Mouse (Mus musculus): ENCODE measurements around the gene Scml4. TPM values are rescaled to one million over a fixed set of nuclear protein-coding genes. Genes with fewer than 3 reads are reported as not detected.

Gene Scml4
- polyA plus RNA-seq, 1 experiment from 2014 or later: 1.7 TPM

- Histone ChIP-seq H3K4me1 (ENCODE audit: insufficient read depth, low read length) (peaks cover 30% of the 10 kb centered on the region), H3K9ac (replicated peaks; ENCODE audit: low read length) (no peak overlapping the region), H3K36me3 (ENCODE audit: insufficient read depth, low read length) (no peaks in the 10 kb centered on the region), H3K27me3 (ENCODE audit: insufficient read depth, low read length) (no peaks in the 10 kb centered on the region), H3K4me3 (ENCODE audit: low read length) (no peak overlapping the region), H3K27ac (ENCODE audit: low read length) (peak overlapping the region; percentile 19; the same call in 1 of the 2 replicates), H3K9me3 (ENCODE audit: low read length) (no peaks in the 10 kb centered on the region), H3K4me2 (replicated peaks; ENCODE audit: low read depth, low read length) (peak overlapping the region; percentile 19)
- WGBS: 25% methylated on average over 18 of the region's 18 CpGs
- peak; percentile 86; the same call in 1 of the 2 replicates for ATAC-seq (ENCODE audit: low FRiP score, low TSS enrichment)
These were observed 112.5 kb downstream of the Scml4 start for GRCm38 (mm10) chr10:42972504-42973172.

GRCm38 (mm10) chr10:42973537-42973936 is 113.4 kb downstream of the Scml4 start:
- no peak overlapping the region for H3K4me3 ChIP-seq (ENCODE audit: low read length)
- peaks cover 30% of the 10 kb centered on the region for H3K4me1 ChIP-seq (ENCODE audit: insufficient read depth, low read length)
- H3K27ac ChIP-seq (ENCODE audit: low read length): no peak overlapping the region
- ATAC-seq (ENCODE audit: low FRiP score, low TSS enrichment): peak; percentile 49; the same call in 1 of the 2 replicates
- 31% methylated on average over 4 of the region's 4 CpGs for WGBS
- no peaks in the 10 kb centered on the region for H3K36me3 ChIP-seq (ENCODE audit: insufficient read depth, low read length)
- H3K4me2 ChIP-seq (replicated peaks; ENCODE audit: low read depth, low read length): no peak overlapping the region
- H3K27me3 ChIP-seq (ENCODE audit: insufficient read depth, low read length): no peaks in the 10 kb centered on the region
- no peaks in the 10 kb centered on the region for H3K9me3 ChIP-seq (ENCODE audit: low read length)
- no peak overlapping the region for H3K9ac ChIP-seq (replicated peaks; ENCODE audit: low read length)

GRCm38 (mm10) chr10:42976577-42976976 is 116.4 kb downstream of the Scml4 start:
- H3K9me3 ChIP-seq (ENCODE audit: low read length): no peaks in the 10 kb centered on the region
- H3K4me3 ChIP-seq (ENCODE audit: low read length): no peak overlapping the region
- H3K9ac ChIP-seq (replicated peaks; ENCODE audit: low read length): no peak overlapping the region
- WGBS: 80% methylated on average over 6 of the region's 6 CpGs
- no peak overlapping the region for H3K4me2 ChIP-seq (replicated peaks; ENCODE audit: low read depth, low read length)
- no peak for ATAC-seq (ENCODE audit: low FRiP score, low TSS enrichment)
- H3K27ac ChIP-seq (ENCODE audit: low read length): no peak overlapping the region
- H3K36me3 ChIP-seq (ENCODE audit: insufficient read depth, low read length): no peaks in the 10 kb centered on the region
- 0 out of 2 replicates have a peak, but pooled peaks cover 6% of the 10 kb centered on the region for H3K27me3 ChIP-seq (ENCODE audit: insufficient read depth, low read length)
- H3K4me1 ChIP-seq (ENCODE audit: insufficient read depth, low read length): peaks cover 30% of the 10 kb centered on the region

- ATAC-seq (ENCODE audit: low FRiP score, low TSS enrichment): no peak
- no peaks in the 10 kb centered on the region for H3K9me3 ChIP-seq (ENCODE audit: low read length)
- H3K4me2 ChIP-seq (replicated peaks; ENCODE audit: low read depth, low read length): no peak overlapping the region
- peaks cover 13% of the 10 kb centered on the region for H3K4me1 ChIP-seq (ENCODE audit: insufficient read depth, low read length)
- no peak overlapping the region for H3K9ac ChIP-seq (replicated peaks; ENCODE audit: low read length)
- WGBS: 60% methylated on average over 3 of the region's 3 CpGs
- 0 out of 2 replicates have a peak, but pooled peaks cover 6% of the 10 kb centered on the region for H3K27me3 ChIP-seq (ENCODE audit: insufficient read depth, low read length)
- H3K36me3 ChIP-seq (ENCODE audit: insufficient read depth, low read length): no peaks in the 10 kb centered on the region
- H3K27ac ChIP-seq (ENCODE audit: low read length): no peak overlapping the region
- H3K4me3 ChIP-seq (ENCODE audit: low read length): no peak overlapping the region
These were observed 118.2 kb downstream of the Scml4 start for GRCm38 (mm10) chr10:42978346-42978745.

- WGBS: 66% methylated on average over 7 of the region's 7 CpGs
- no peak overlapping the region for H3K4me3 ChIP-seq (ENCODE audit: low read length)
- ATAC-seq (ENCODE audit: low FRiP score, low TSS enrichment): peak; percentile 59; the same call in 1 of the 2 replicates
- H3K36me3 ChIP-seq (ENCODE audit: insufficient read depth, low read length): no peaks in the 10 kb centered on the region
- no peak overlapping the region for H3K9ac ChIP-seq (replicated peaks; ENCODE audit: low read length)
- no peaks in the 10 kb centered on the region for H3K9me3 ChIP-seq (ENCODE audit: low read length)
- peaks cover 4% of the 10 kb centered on the region for H3K4me1 ChIP-seq (ENCODE audit: insufficient read depth, low read length)
- no peak overlapping the region for H3K4me2 ChIP-seq (replicated peaks; ENCODE audit: low read depth, low read length)
- H3K27me3 ChIP-seq (ENCODE audit: insufficient read depth, low read length): 0 out of 2 replicates have a peak, but pooled peaks cover 6% of the 10 kb centered on the region
- H3K27ac ChIP-seq (ENCODE audit: low read length): peak overlapping the region; percentile 43
These were observed 121.0 kb downstream of the Scml4 start for GRCm38 (mm10) chr10:42980999-42981757.

GRCm38 (mm10) chr10:42984886-42985285 is 124.7 kb downstream of the Scml4 start:
- no peak for ATAC-seq (ENCODE audit: low FRiP score, low TSS enrichment)
- WGBS: 57% methylated on average over 4 of the region's 4 CpGs

GRCm38 (mm10) chr10:42987594-42988052 is 127.5 kb downstream of the Scml4 start:
- peak; percentile 72 for ATAC-seq (ENCODE audit: low FRiP score, low TSS enrichment)
- H3K4me2 ChIP-seq (replicated peaks; ENCODE audit: low read depth, low read length): no peak overlapping the region
- WGBS: 12% methylated on average over 6 of the region's 6 CpGs
- no peak overlapping the region for H3K4me3 ChIP-seq (ENCODE audit: low read length)
- H3K27me3 ChIP-seq (ENCODE audit: insufficient read depth, low read length): no peaks in the 10 kb centered on the region
- no peak overlapping the region for H3K27ac ChIP-seq (ENCODE audit: low read length)
- H3K9ac ChIP-seq (replicated peaks; ENCODE audit: low read length): no peak overlapping the region
- H3K9me3 ChIP-seq (ENCODE audit: low read length): no peaks in the 10 kb centered on the region
- H3K36me3 ChIP-seq (ENCODE audit: insufficient read depth, low read length): no peaks in the 10 kb centered on the region
- H3K4me1 ChIP-seq (ENCODE audit: insufficient read depth, low read length): peaks cover 7% of the 10 kb centered on the region

More at GRCm38 (mm10) chr10:42984886-42985285, 124.7 kb downstream of the Scml4 start:
- Histone ChIP-seq H3K9me3 (ENCODE audit: low read length) (no peaks in the 10 kb centered on the region), H3K36me3 (ENCODE audit: insufficient read depth, low read length) (no peaks in the 10 kb centered on the region), H3K27me3 (ENCODE audit: insufficient read depth, low read length) (no peaks in the 10 kb centered on the region), H3K4me2 (replicated peaks; ENCODE audit: low read depth, low read length) (no peak overlapping the region), H3K9ac (replicated peaks; ENCODE audit: low read length) (no peak overlapping the region), H3K4me3 (ENCODE audit: low read length) (no peak overlapping the region), H3K4me1 (ENCODE audit: insufficient read depth, low read length) (peaks cover 11% of the 10 kb centered on the region), H3K27ac (ENCODE audit: low read length) (no peak overlapping the region)

GRCm38 (mm10) chr10:42988627-42989026 is 128.5 kb downstream of the Scml4 start:
- 66% methylated on average over 15 of the region's 15 CpGs for WGBS
- no peaks in the 10 kb centered on the region; the same call in 1 of the 2 replicates for H3K27me3 ChIP-seq (ENCODE audit: insufficient read depth, low read length)

GRCm38 (mm10) chr10:42989910-42990309 is 129.7 kb downstream of the Scml4 start:
- Histone ChIP-seq H3K27me3 (ENCODE audit: insufficient read depth, low read length) (no peaks in the 10 kb centered on the region; the same call in 1 of the 2 replicates), H3K4me2 (replicated peaks; ENCODE audit: low read depth, low read length) (no peak overlapping the region), H3K4me3 (ENCODE audit: low read length) (no peak overlapping the region), H3K4me1 (ENCODE audit: insufficient read depth, low read length) (peaks cover 23% of the 10 kb centered on the region), H3K27ac (ENCODE audit: low read length) (no peak overlapping the region), H3K9ac (replicated peaks; ENCODE audit: low read length) (no peak overlapping the region), H3K9me3 (ENCODE audit: low read length) (no peaks in the 10 kb centered on the region), H3K36me3 (ENCODE audit: insufficient read depth, low read length) (no peaks in the 10 kb centered on the region)
- 29% methylated on average over 6 of the region's 6 CpGs for WGBS
- ATAC-seq (ENCODE audit: low FRiP score, low TSS enrichment): no peak

More at GRCm38 (mm10) chr10:42988627-42989026, 128.5 kb downstream of the Scml4 start:
- H3K36me3 ChIP-seq (ENCODE audit: insufficient read depth, low read length): no peaks in the 10 kb centered on the region
- no peaks in the 10 kb centered on the region for H3K9me3 ChIP-seq (ENCODE audit: low read length)
- ATAC-seq (ENCODE audit: low FRiP score, low TSS enrichment): no peak
- H3K4me2 ChIP-seq (replicated peaks; ENCODE audit: low read depth, low read length): no peak overlapping the region
- H3K27ac ChIP-seq (ENCODE audit: low read length): no peak overlapping the region
- H3K9ac ChIP-seq (replicated peaks; ENCODE audit: low read length): no peak overlapping the region
- H3K4me1 ChIP-seq (ENCODE audit: insufficient read depth, low read length): peaks cover 10% of the 10 kb centered on the region
- no peak overlapping the region for H3K4me3 ChIP-seq (ENCODE audit: low read length)
